Mouse (Mus musculus): ENCODE data around the gene Ccdc12. TPM values are rescaled to one million over a fixed set of nuclear protein-coding genes. Genes with fewer than 3 reads are reported as not detected.

Gene Ccdc12
- total and polyA plus RNA-seq, 2 experiments from 2014 or later = 25.0 to 102 TPM

GRCm38 (mm10) chr9:110701114-110702032 lies 45.1 kb downstream of the Ccdc12 start:
- H3K36me3 ChIP-seq (ENCODE audit: insufficient read depth, low read length) = 0 out of 2 replicates have a peak, but pooled peaks cover 15% of the 10 kb centered on the region
- TF ChIP-seq CTCF (IDR thresholded peaks at IDR 0.05) = no peak
- DNase-seq (ENCODE audit: low spot score) (no peak), ATAC-seq (ENCODE audit: low FRiP score) (no peak)
- no peak overlapping the region for H3K4me3 ChIP-seq (ENCODE audit: low read depth, low read length)
- H3K27me3 ChIP-seq (ENCODE audit: insufficient read depth, low read length) = no peaks in the 10 kb centered on the region
- H3K4me1 ChIP-seq (ENCODE audit: insufficient read depth, low read length) = no peaks in the 10 kb centered on the region
- no peak overlapping the region for H3K27ac ChIP-seq (ENCODE audit: low read depth, low read length)
- H3K4me2 ChIP-seq (ENCODE audit: low read depth, low read length, poor library complexity, severe bottlenecking) = no peak overlapping the region
- 79% methylated on average over 12 of the region's 12 CpGs for WGBS
- no peaks in the 10 kb centered on the region for H3K9me3 ChIP-seq (ENCODE audit: low read length)
- H3K9ac ChIP-seq (replicated peaks; ENCODE audit: low read length, poor library complexity, severe bottlenecking) = no peak overlapping the region

DNA sequence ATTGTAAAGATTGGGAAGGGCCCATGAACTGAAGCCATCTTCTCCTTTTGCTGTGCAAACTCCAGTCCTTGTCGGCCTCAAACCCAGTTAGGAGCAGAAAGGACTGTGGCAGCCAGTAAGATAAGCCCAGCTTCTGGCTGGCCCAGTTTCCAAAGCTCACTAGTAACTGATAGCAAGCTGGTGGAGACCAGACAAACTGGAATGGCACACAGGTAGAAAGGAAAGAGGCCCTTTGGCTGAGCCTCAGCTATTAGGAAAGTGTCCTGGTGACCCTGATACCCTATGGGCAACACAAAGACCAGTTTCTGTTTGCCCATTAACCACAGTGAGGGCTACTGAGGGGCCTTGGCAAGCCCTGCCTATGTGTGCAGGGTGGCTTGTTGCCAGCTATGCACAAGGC lies 46.5 kb downstream of the Ccdc12 start:
- no peak overlapping the region for H3K27ac ChIP-seq (ENCODE audit: low read depth, low read length)
- H3K4me2 ChIP-seq (ENCODE audit: low read depth, low read length, poor library complexity, severe bottlenecking) = no peak overlapping the region
- H3K4me3 ChIP-seq (ENCODE audit: low read depth, low read length) = no peak overlapping the region
- H3K27me3 ChIP-seq (ENCODE audit: insufficient read depth, low read length) = no peaks in the 10 kb centered on the region
- no peaks in the 10 kb centered on the region for H3K4me1 ChIP-seq (ENCODE audit: insufficient read depth, low read length)
- ATAC-seq (ENCODE audit: low FRiP score) = no peak
- H3K9ac ChIP-seq (replicated peaks; ENCODE audit: low read length, poor library complexity, severe bottlenecking) = no peak overlapping the region
- DNase-seq (ENCODE audit: low spot score) = no peak
- 76% methylated on average over 1 of the region's 1 CpGs for WGBS
- no peak for TF ChIP-seq CTCF (IDR thresholded peaks at IDR 0.05)
- H3K9me3 ChIP-seq (ENCODE audit: low read length) = no peaks in the 10 kb centered on the region
- H3K36me3 ChIP-seq (ENCODE audit: insufficient read depth, low read length) = 0 out of 2 replicates have a peak, but pooled peaks cover 13% of the 10 kb centered on the region

DNA sequence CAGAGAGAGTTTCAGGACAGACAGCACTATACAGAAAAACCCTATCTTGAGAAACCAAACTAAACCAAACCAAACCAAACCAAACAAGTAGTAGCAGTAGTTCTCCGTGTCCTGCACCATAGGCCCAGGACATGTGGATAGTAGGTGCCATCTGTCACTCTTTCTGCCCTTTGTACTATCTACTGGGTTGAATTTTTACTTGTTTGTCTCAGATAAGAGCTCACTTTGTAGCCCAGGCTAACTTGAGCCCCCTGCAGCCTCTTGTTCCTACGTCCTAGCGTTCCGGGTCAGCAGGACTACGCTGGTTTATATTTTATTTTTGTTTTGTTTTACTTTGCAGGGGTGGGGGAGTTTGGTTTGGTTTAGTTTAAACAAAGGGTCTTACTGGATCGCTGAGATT lies 47.6 kb downstream of the Ccdc12 start:
- no peaks in the 10 kb centered on the region for H3K27me3 ChIP-seq (ENCODE audit: insufficient read depth, low read length)
- 94% methylated on average over 6 of the region's 6 CpGs for WGBS
- H3K4me2 ChIP-seq (ENCODE audit: low read depth, low read length, poor library complexity, severe bottlenecking) = no peak overlapping the region
- no peak for TF ChIP-seq CTCF (IDR thresholded peaks at IDR 0.05)
- no peaks in the 10 kb centered on the region for H3K4me1 ChIP-seq (ENCODE audit: insufficient read depth, low read length)
- DNase-seq (ENCODE audit: low spot score) (no peak), ATAC-seq (ENCODE audit: low FRiP score) (no peak)
- no peak overlapping the region for H3K9ac ChIP-seq (replicated peaks; ENCODE audit: low read length, poor library complexity, severe bottlenecking)
- H3K9me3 ChIP-seq (ENCODE audit: low read length) = no peaks in the 10 kb centered on the region
- H3K4me3 ChIP-seq (ENCODE audit: low read depth, low read length) = no peak overlapping the region
- H3K36me3 ChIP-seq (ENCODE audit: insufficient read depth, low read length) = 0 out of 2 replicates have a peak, but pooled peaks cover 13% of the 10 kb centered on the region
- no peak overlapping the region for H3K27ac ChIP-seq (ENCODE audit: low read depth, low read length)

- Histone ChIP-seq H3K27me3 (ENCODE audit: insufficient read depth, low read length) (no peaks in the 10 kb centered on the region), H3K27ac (ENCODE audit: low read depth, low read length) (no peak overlapping the region), H3K36me3 (ENCODE audit: insufficient read depth, low read length) (peaks cover 14% of the 10 kb centered on the region; the same call in 1 of the 2 replicates), H3K4me2 (ENCODE audit: low read depth, low read length, poor library complexity, severe bottlenecking) (no peak overlapping the region), H3K4me3 (ENCODE audit: low read depth, low read length) (no peak overlapping the region), H3K9ac (replicated peaks; ENCODE audit: low read length, poor library complexity, severe bottlenecking) (no peak overlapping the region), H3K4me1 (ENCODE audit: insufficient read depth, low read length) (no peaks in the 10 kb centered on the region), H3K9me3 (ENCODE audit: low read length) (no peaks in the 10 kb centered on the region)
- no peak for TF ChIP-seq CTCF (IDR thresholded peaks at IDR 0.05)
- DNase-seq (ENCODE audit: low spot score) = no peak
- WGBS = 83% methylated on average over 5 of the region's 5 CpGs
- no peak for ATAC-seq (ENCODE audit: low FRiP score)
These were observed 50.5 kb downstream of the Ccdc12 start for GRCm38 (mm10) chr9:110706784-110707183.

DNA sequence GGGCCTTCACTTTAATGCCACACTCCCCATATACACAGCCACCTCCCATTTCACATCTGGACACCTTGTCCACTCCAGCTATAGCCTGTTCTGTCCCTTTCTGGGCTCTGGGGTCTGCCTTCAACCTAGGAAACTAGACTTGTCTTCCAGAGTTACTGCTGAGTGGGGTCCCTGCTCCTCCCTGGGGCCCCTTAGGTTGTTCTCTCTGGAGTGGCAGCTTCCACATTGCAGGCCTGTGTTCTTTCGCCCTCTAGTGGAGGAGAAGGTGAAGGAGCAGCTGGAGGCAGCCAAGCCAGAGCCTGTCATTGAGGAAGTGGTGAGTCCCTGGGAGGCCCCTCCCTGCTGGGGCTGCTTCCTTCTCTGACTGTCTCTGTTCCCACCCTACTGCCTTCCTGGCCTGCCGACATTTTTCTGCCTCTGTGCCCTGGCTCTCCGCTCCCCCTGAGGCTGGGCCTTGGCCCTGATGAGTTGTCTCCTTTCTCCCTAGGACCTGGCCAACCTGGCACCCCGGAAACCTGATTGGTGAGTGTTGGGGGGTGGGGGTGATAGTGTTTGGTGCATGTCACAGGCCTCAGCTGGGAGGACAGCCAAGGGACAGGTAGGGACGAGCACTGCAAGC lies 53.4 kb downstream of the Ccdc12 start:
- ATAC-seq (ENCODE audit: low FRiP score) (peak; percentile 31; the same call in 1 of the 2 replicates), DNase-seq (ENCODE audit: low spot score) (peak; percentile 79)
- H3K4me1 ChIP-seq (ENCODE audit: insufficient read depth, low read length) = no peaks in the 10 kb centered on the region
- TF ChIP-seq CTCF (IDR thresholded peaks at IDR 0.05) = peak; percentile 91
- H3K9ac ChIP-seq (replicated peaks; ENCODE audit: low read length, poor library complexity, severe bottlenecking) = no peak overlapping the region
- no peak overlapping the region for H3K27ac ChIP-seq (ENCODE audit: low read depth, low read length)
- WGBS = 52% methylated on average over 5 of the region's 5 CpGs
- H3K27me3 ChIP-seq (ENCODE audit: insufficient read depth, low read length) = no peaks in the 10 kb centered on the region
- peaks cover 10% of the 10 kb centered on the region; the same call in 1 of the 2 replicates for H3K36me3 ChIP-seq (ENCODE audit: insufficient read depth, low read length)
- no peaks in the 10 kb centered on the region for H3K9me3 ChIP-seq (ENCODE audit: low read length)
- no peak overlapping the region for H3K4me3 ChIP-seq (ENCODE audit: low read depth, low read length)
- no peak overlapping the region for H3K4me2 ChIP-seq (ENCODE audit: low read depth, low read length, poor library complexity, severe bottlenecking)

- H3K27me3 ChIP-seq (ENCODE audit: insufficient read depth, low read length) = no peaks in the 10 kb centered on the region
- TF ChIP-seq CTCF (IDR thresholded peaks at IDR 0.05) = no peak
- H3K27ac ChIP-seq (ENCODE audit: low read depth, low read length) = no peak overlapping the region
- ATAC-seq (ENCODE audit: low FRiP score) (no peak), DNase-seq (ENCODE audit: low spot score) (no peak)
- H3K4me3 ChIP-seq (ENCODE audit: low read depth, low read length) = no peak overlapping the region
- WGBS = 95% methylated on average over 1 of the region's 1 CpGs
- H3K36me3 ChIP-seq (ENCODE audit: insufficient read depth, low read length) = peaks cover 4% of the 10 kb centered on the region; the same call in 1 of the 2 replicates
- no peaks in the 10 kb centered on the region for H3K9me3 ChIP-seq (ENCODE audit: low read length)
- H3K4me2 ChIP-seq (ENCODE audit: low read depth, low read length, poor library complexity, severe bottlenecking) = no peak overlapping the region
- no peak overlapping the region for H3K9ac ChIP-seq (replicated peaks; ENCODE audit: low read length, poor library complexity, severe bottlenecking)
- H3K4me1 ChIP-seq (ENCODE audit: insufficient read depth, low read length) = no peaks in the 10 kb centered on the region
These were observed 55.2 kb downstream of the Ccdc12 start for GRCm38 (mm10) chr9:110711532-110711931.
